Mouse (Mus musculus) intestine, embryonic 14.5 days (tissue): ENCODE measurements around the gene Dync1h1. TPM values are rescaled to one million over a fixed set of nuclear protein-coding genes. Genes with fewer than 3 reads are reported as not detected.
"Not testable (repeated sequence)": the region's sequence is repeated elsewhere in the genome, so short reads cannot be mapped to it uniquely, and the experiment has no call there.

Source experiments
- ATAC-seq: fragments of 200-750 bp; cut with Nextera tagmentation; replicated peaks from 2 replicates; pipeline ENCODE4 v1.8.0; 2017; ENCODE audit warnings: low read depth, moderate number of reproducible peaks, moderate TSS enrichment, moderate library complexity; ENCODE audit not compliant: low FRiP score, low TSS enrichment
- DNase-seq: peaks from one replicate; pipeline ENCODE4 v3.0.0-alpha.2; 2018; ENCODE audit warnings: low spot score
- H3K27ac ChIP-seq: fragments of 300-500 bp; sonication (generic); 2 replicates; pipeline ENCODE4 v1.5.1; 2014; ENCODE audit warnings: low read depth, mild to moderate bottlenecking, control low read depth
- H3K27me3 ChIP-seq: fragments of 300-500 bp; sonication (generic); replicated peaks from 2 replicates; pipeline ENCODE4 v1.6.1; 2014; ENCODE audit warnings: low read length, control low read depth; ENCODE audit not compliant: control insufficient read depth, insufficient read depth
- H3K36me3 ChIP-seq: fragments of 300-500 bp; sonication (generic); 2 replicates; pipeline ENCODE4 v1.6.1; 2014; ENCODE audit warnings: low read length, control low read depth; ENCODE audit not compliant: control insufficient read depth, insufficient read depth
- H3K4me1 ChIP-seq: fragments of 300-500 bp; sonication (generic); replicated peaks from 2 replicates; pipeline ENCODE4 v1.6.1; 2014; ENCODE audit warnings: low read length, control low read depth, mixed read lengths; ENCODE audit not compliant: control insufficient read depth, insufficient read depth
- H3K4me2 ChIP-seq: fragments of 300-500 bp; sonication (generic); 2 replicates; pipeline ENCODE4 v1.6.1; 2014; ENCODE audit warnings: low read length
- H3K4me3 ChIP-seq: fragments of 300-500 bp; sonication (generic); 2 replicates; pipeline ENCODE4 v1.5.1; 2014; ENCODE audit warnings: low read depth, low read length, control low read depth, mixed read lengths
- H3K9ac ChIP-seq: fragments of 300-500 bp; sonication (generic); 2 replicates; pipeline ENCODE4 v1.6.1; 2014; ENCODE audit warnings: mild to moderate bottlenecking, low read length
- H3K9me3 ChIP-seq: fragments of 300-500 bp; sonication (generic); 2 replicates; pipeline ENCODE4 v1.6.1; 2016; ENCODE audit warnings: low read length, control low read depth; ENCODE audit not compliant: control insufficient read depth
- WGBS: fragments of 180-500 bp; shearing (Covaris S2); extraction: QIAGEN DNeasy Blood & Tissue Kit; methylation state at CpG from one replicate; pipeline ENCODE4 v1.1.7; 2014; 5-methylcytosine and 5-hydroxymethylcytosine counted together
- polyA plus RNA-seq: library from polyadenylated mRNA; unstranded; fragments of >200 nt; fragmentation: Nextera tagmentation; extraction: Ambion mirVana; gene quantifications from 2 replicates; pipeline ENCODE4 v1.2.1, GENCODE M21; 2014

Dync1h1 gene
- polyA plus RNA-seq, 1 experiment from 2014 or later, result 67.3 TPM

DNA sequence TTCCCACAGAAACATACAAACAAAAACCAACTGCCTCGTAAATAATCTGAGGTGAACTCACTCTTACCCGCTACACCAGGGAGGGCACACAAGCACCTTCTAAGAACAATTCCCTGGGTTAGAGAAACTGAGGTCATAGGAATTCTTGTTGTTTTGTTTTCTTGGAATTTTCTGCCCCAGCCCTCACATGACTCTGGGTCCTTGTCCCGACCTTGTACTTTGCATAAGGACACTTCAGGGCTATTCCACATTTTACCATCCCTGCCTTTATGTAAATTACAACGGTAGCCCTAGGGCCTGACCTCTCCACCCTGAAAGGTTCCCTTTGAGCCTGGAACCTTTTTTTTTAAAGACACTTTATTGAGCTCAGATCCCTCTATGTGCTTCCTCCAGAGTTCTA is 101.3 kb downstream of the Dync1h1 start, which contains the start of gene Hsp90aa1:
Gene Hsp90aa1, minus strand, starts transcription at position 173 of the 400 bp plus-strand sequence.
- no peaks in the 10 kb centered on the region for H3K27me3 ChIP-seq
- no peak within 1 kb of the TSS for H3K4me3 ChIP-seq
- H3K4me1 ChIP-seq, result 0 out of 2 replicates have a peak, but pooled peaks cover 4% of the 10 kb centered on the region
- H3K4me2 ChIP-seq, result no peak within 1 kb of the TSS
- H3K9me3 ChIP-seq, result no peaks in the 10 kb centered on the region
- no peak within 1 kb of the TSS for H3K27ac ChIP-seq
- H3K36me3 ChIP-seq, result no peaks in the 10 kb centered on the region
- 44% methylated on average over 4 of the region's 4 CpGs for WGBS
- DNase-seq (no peak), ATAC-seq (no peak)
- no peak within 1 kb of the TSS for H3K9ac ChIP-seq

- H3K27me3 ChIP-seq, result no peaks in the 10 kb centered on the region
- no peak overlapping the region for H3K4me2 ChIP-seq
- DNase-seq, result peak; percentile 96
- no peaks in the 10 kb centered on the region for H3K36me3 ChIP-seq
- no peaks in the 10 kb centered on the region for H3K9me3 ChIP-seq
- H3K4me3 ChIP-seq, result no peak overlapping the region
- 28% methylated on average over 8 of the region's 8 CpGs for WGBS
- ATAC-seq, result peak; percentile 52
- 0 out of 2 replicates have a peak, but pooled peaks cover 4% of the 10 kb centered on the region for H3K4me1 ChIP-seq
- no peak overlapping the region for H3K27ac ChIP-seq
- H3K9ac ChIP-seq, result no peak overlapping the region
These were observed 101.8 kb downstream of the Dync1h1 start for GRCm38 (mm10) chr12:110703008-110703471.

GRCm38 (mm10) chr12:110703682-110704081 is 102.4 kb downstream of the Dync1h1 start:
- no peak overlapping the region for H3K9ac ChIP-seq
- DNase-seq (no peak), ATAC-seq (no peak)
- no peak overlapping the region for H3K4me2 ChIP-seq
- H3K36me3 ChIP-seq, result no peaks in the 10 kb centered on the region
- WGBS, result 65% methylated on average over 7 of the region's 7 CpGs
- 0 out of 2 replicates have a peak, but pooled peaks cover 2% of the 10 kb centered on the region for H3K4me1 ChIP-seq
- no peak overlapping the region for H3K27ac ChIP-seq
- H3K9me3 ChIP-seq, result no peaks in the 10 kb centered on the region
- H3K27me3 ChIP-seq, result no peaks in the 10 kb centered on the region
- H3K4me3 ChIP-seq, result no peak overlapping the region

DNA sequence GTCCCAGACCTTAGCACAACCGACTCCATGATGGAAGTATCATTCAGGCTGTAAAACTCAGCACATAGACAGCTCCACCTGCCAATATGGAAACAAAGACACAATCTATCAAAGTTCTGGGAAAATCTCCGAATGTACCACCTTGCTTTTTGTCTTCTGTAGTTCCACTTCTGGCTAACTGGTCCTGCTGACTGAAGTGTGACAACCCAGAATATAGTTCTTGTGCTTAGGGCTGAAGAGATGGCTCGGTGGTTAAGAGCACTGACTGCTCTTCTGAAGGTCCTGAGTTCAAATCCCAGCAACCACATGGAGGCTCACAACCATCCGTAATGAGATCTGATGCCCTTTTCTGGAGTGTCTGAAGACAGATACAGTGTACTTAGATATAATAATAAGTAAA is 104.2 kb downstream of the Dync1h1 start:
- WGBS, result 87% methylated on average over 4 of the region's 4 CpGs

DNA sequence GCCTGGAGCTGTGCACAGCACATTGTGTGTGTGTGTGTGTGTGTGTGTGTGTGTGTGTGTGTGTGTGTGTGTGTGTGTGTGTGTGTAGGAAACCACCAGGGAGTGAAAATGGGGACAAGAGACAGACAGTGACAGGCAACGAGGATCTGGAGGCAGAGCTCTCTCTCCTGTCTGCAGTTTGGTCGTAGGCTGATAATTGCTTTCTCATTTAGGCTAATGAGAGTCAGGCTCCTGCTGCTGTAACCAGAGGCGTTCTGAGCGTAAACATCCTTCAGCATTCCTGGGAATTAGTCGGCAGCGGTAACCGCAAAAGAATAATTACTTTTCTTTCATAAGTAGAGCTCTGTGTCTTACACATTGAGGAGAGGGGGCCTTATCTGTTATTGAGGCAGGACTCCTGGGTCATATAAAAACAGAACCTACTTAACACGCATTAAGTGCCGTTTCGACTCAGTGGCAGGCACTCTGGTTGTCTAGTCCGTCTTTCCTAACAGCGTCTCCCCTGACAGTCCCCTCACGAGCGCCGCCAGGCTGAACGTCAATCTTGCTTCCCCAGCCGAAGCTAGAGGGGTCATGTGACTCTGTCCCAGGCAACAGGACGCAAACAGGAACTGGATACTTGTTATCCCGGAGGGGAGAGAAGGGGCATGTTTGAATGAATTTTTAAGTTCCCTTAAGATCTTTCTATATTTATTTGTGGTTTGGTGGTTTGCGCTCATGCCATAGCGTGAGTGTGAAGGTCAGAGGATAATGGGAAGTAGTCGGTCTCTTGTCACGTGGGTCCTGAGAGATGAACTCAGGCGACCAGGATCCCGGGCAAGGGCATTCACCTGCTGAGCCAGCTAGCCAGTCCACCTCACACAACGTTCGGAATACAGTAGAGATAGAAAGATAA is 105.3 kb downstream of the Dync1h1 start:
- ATAC-seq (peak; percentile 73), DNase-seq (peak; percentile 77)
- H3K27ac ChIP-seq, result peak overlapping the region; percentile 24; the same call in 1 of the 2 replicates
- H3K4me2 ChIP-seq, result peak overlapping the region; percentile 68
- no peaks in the 10 kb centered on the region for H3K4me1 ChIP-seq
- peak overlapping the region; percentile 41 for H3K9ac ChIP-seq
- H3K9me3 ChIP-seq, result no peaks in the 10 kb centered on the region
- H3K36me3 ChIP-seq, result no peaks in the 10 kb centered on the region
- 2% methylated on average over 27 of the region's 27 CpGs for WGBS
- no peaks in the 10 kb centered on the region for H3K27me3 ChIP-seq
- H3K4me3 ChIP-seq, result peak overlapping the region; percentile 34

More for the DNA sequence above, 104.2 kb downstream of the Dync1h1 start:
- DNase-seq, H3K4me2 ChIP-seq, H3K9ac ChIP-seq, ATAC-seq, H3K27me3 ChIP-seq, H3K27ac ChIP-seq, H3K4me3 ChIP-seq, H3K36me3 ChIP-seq, H3K4me1 ChIP-seq, H3K9me3 ChIP-seq: not testable (repeated sequence)

DNA sequence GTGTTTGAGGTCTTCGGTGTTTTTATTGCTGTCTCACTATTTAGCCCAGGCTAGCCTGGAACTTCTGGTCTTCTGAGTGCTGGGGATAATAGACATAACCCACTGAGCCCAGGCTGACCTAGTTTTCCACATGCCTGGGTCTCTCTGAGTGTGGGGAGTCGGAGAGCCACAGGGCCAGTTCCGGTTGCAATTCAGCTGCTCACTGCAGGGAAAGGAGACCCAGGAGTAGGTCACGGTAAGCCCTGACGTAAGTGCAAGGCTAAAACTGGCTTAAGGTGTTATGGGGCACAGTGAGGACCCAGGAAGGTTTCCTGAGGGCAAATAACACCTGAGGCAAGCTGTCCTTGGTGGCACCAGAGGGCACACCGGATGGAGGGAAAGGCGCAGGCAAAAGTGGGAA is 106.2 kb downstream of the Dync1h1 start:
- H3K4me1 ChIP-seq, result no peaks in the 10 kb centered on the region
- no peak overlapping the region for H3K4me2 ChIP-seq
- H3K27ac ChIP-seq, result no peak overlapping the region
- H3K27me3 ChIP-seq, result no peaks in the 10 kb centered on the region
- H3K4me3 ChIP-seq, result no peak overlapping the region
- no peaks in the 10 kb centered on the region for H3K9me3 ChIP-seq
- ATAC-seq (no peak), DNase-seq (no peak)
- no peaks in the 10 kb centered on the region for H3K36me3 ChIP-seq
- no peak overlapping the region for H3K9ac ChIP-seq
- 88% methylated on average over 7 of the region's 7 CpGs for whole genome bisulfite sequencing

GRCm38 (mm10) chr12:110711270-110711669 is 110.0 kb downstream of the Dync1h1 start:
- no peak overlapping the region for H3K9ac ChIP-seq
- no peaks in the 10 kb centered on the region for H3K27me3 ChIP-seq
- no peaks in the 10 kb centered on the region for H3K4me1 ChIP-seq
- H3K27ac ChIP-seq, result no peak overlapping the region
- no peak for ATAC-seq
- H3K4me3 ChIP-seq, result no peak overlapping the region
- H3K36me3 ChIP-seq, result no peaks in the 10 kb centered on the region
- no peak for DNase-seq
- no peaks in the 10 kb centered on the region for H3K9me3 ChIP-seq
- WGBS, result 61% methylated on average over 5 of the region's 5 CpGs
- H3K4me2 ChIP-seq, result no peak overlapping the region

GRCm38 (mm10) chr12:110713784-110714183 is 112.5 kb downstream of the Dync1h1 start:
- ATAC-seq, result no peak
- WGBS, result 96% methylated on average over 6 of the region's 6 CpGs
- DNase-seq, result no peak

More at GRCm38 (mm10) chr12:110713784-110714183, 112.5 kb downstream of the Dync1h1 start:
- no peaks in the 10 kb centered on the region for H3K27me3 ChIP-seq
- H3K4me3 ChIP-seq, result no peak overlapping the region
- no peaks in the 10 kb centered on the region for H3K9me3 ChIP-seq
- no peak overlapping the region for H3K9ac ChIP-seq
- H3K4me1 ChIP-seq, result no peaks in the 10 kb centered on the region
- no peak overlapping the region for H3K4me2 ChIP-seq
- no peaks in the 10 kb centered on the region for H3K36me3 ChIP-seq
- no peak overlapping the region for H3K27ac ChIP-seq
